Mouse (Mus musculus) v-Abl transformed pro-B cells (cell line): Measurements from ENCODE around the gene Pithd1.

ENCODE experiments used
- in situ Hi-C, 2 experiments: fragments of 400-800 bp; cut with MboI; formaldehyde crosslinking; loops; one replicate each; pipeline ENCODE4 v1.15.1; 2025; ENCODE audit not compliant: unreplicated experiment in 2 of 2

Gene Pithd1

DNA sequence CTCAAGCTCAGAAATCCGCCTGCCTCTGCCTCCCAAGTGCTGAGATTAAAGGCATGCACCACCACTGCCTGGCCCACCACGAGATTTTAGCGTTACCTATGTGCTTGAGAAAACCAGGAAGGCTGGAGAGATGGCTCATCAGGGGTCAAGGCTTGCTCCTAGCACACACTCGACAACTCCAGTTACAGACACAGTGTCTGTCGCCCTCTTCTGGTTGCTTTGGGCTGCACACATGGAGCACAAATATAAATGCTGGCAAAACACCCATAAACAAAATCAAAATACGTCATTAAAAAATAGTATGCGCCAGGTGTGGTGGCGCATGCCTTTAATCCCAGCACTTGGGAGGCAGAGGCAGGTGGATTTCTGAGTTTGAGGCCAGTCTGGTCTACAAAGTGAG lies 46.0 kb downstream of the Pithd1 start:
- in situ Hi-C loops: loop anchor here (10.0 to 25.0 kb wide), 2 partner anchors 256 to 429 kb away; partner anchors contain the start of gene Ifnlr1 (in 1 of the 2)

DNA sequence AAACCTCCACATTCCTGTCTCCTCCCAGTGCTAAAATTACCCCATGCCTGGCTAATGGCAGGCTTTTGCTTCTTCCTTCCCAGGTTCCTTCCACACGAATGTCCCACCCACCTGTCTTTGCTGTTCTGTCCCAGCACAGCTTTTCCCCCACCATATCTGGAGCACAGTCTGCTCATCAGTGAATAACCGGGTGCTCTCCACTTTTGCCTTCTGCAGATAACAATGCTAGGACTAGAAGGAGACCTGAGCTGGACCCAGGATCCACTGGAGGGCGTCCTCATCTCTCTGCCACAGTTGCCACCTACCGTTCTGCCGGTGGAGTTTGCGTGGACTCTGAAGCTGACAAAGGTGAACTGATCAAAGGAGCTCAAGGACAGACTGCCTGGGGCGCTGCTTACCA lies 48.2 kb downstream of the Pithd1 start:
- in situ Hi-C loops: loop anchor here (5.0 to 25.0 kb wide), 2 partner anchors 137 to 427 kb away; no protein-coding TSS in a partner anchor

GRCm38 (mm10) chr4:135935502-135935901 lies 51.6 kb downstream of the Pithd1 start:
- in situ Hi-C loops: loop anchor here (5.0 to 25.0 kb wide), 2 partner anchors 133 to 423 kb away; no protein-coding TSS in a partner anchor

GRCm38 (mm10) chr4:135934708-135935500 lies 52.2 kb downstream of the Pithd1 start:
- in situ Hi-C loops: loop anchor here (5.0 to 25.0 kb wide), 2 partner anchors 133 to 423 kb away; no protein-coding TSS in a partner anchor

- in situ Hi-C loops: loop anchor here (25.0 kb wide), 1 partner anchor 420 kb away; no protein-coding TSS in a partner anchor
Observed at GRCm38 (mm10) chr4:135931832-135932231, 55.2 kb downstream of the Pithd1 start.

DNA sequence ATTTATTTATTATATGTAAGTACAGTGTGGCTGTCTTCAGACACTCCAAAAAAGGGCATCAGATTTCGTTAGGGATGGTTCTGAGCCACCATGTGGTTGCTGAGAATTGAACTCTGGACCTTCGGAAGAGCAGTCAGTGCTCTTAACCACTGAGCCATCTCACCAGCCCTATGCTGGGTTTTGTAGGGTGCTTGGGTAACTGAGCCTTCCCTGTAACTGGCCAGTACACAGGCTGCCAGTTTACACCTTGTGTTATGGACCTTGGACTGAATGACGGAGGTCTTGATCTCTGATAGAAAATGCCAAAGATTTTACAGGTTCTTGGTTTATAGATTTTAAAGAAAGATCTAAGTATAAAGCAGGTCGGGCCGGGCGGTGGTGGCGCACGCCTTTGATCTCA lies 56.8 kb downstream of the Pithd1 start:
- in situ Hi-C loops: loop anchor here (25.0 kb wide), 1 partner anchor 418 kb away; no protein-coding TSS in a partner anchor

- in situ Hi-C loops: loop anchor here (25.0 kb wide), 1 partner anchor 418 kb away; no protein-coding TSS in a partner anchor
Observed at GRCm38 (mm10) chr4:135929828-135930227, 57.2 kb downstream of the Pithd1 start.

- in situ Hi-C loops: loop anchor here (25.0 kb wide), 1 partner anchor 417 kb away; no protein-coding TSS in a partner anchor
Observed at GRCm38 (mm10) chr4:135929405-135929804, 57.7 kb downstream of the Pithd1 start.

- in situ Hi-C loops: loop anchor here (25.0 kb wide), 1 partner anchor 416 kb away; no protein-coding TSS in a partner anchor
Observed at GRCm38 (mm10) chr4:135928376-135928775, 58.7 kb downstream of the Pithd1 start.

GRCm38 (mm10) chr4:135926861-135927260 lies 60.2 kb downstream of the Pithd1 start:
- in situ Hi-C loops: loop anchor here (25.0 kb wide), 1 partner anchor 415 kb away; no protein-coding TSS in a partner anchor

GRCm38 (mm10) chr4:135926195-135926808 lies 60.8 kb downstream of the Pithd1 start:
- in situ Hi-C loops: loop anchor here (25.0 kb wide), 1 partner anchor 414 kb away; no protein-coding TSS in a partner anchor
